ENCODE assay signal across 8 mouse cellular contexts in genomic region chr19:57612179-57612472, GRCm38 (mm10). TPM values are rescaled to one million over a fixed set of nuclear protein-coding genes. Genes with fewer than 3 reads are reported as not detected.
DNase-seq lines count a peak whose midpoint lies in the region; ATAC-seq and TF ChIP-seq lines count a peak whose summit lies in the region.

No protein-coding gene starts in this region.

- H3K36me3 ChIP-seq in kidney, embryonic 14.5 days (ENCODE audit: control insufficient read depth, insufficient read depth, low read length): no peaks in the 10 kb centered on the region
- H3K36me3 ChIP-seq in hindbrain, embryonic 11.5 days (ENCODE audit: control insufficient read depth, insufficient read depth, low read length): no peaks in the 10 kb centered on the region
- no peaks in the 10 kb centered on the region for H3K36me3 ChIP-seq in midbrain, embryonic 13.5 days

- WGBS in kidney, embryonic 14.5 days: 6% methylated on average over 2 of the region's 2 CpGs
- 16% methylated on average over 2 of the region's 2 CpGs for WGBS in hindbrain, embryonic 11.5 days
- WGBS in midbrain, embryonic 13.5 days: 9% methylated on average over 2 of the region's 2 CpGs

- no peaks in the 10 kb centered on the region for H3K27me3 ChIP-seq in kidney, embryonic 14.5 days (ENCODE audit: control insufficient read depth, insufficient read depth, low read length)
- no peaks in the 10 kb centered on the region; the same call in 1 of the 2 replicates for H3K27me3 ChIP-seq in hindbrain, embryonic 11.5 days (ENCODE audit: control insufficient read depth, insufficient read depth, low read length)
- no peaks in the 10 kb centered on the region for H3K27me3 ChIP-seq in midbrain, embryonic 13.5 days

- H3K4me2 ChIP-seq in kidney, embryonic 14.5 days (replicated peaks; ENCODE audit: low read depth, low read length): peak overlapping the region; percentile 98
- peak overlapping the region; percentile 100 for H3K4me2 ChIP-seq in hindbrain, embryonic 11.5 days (replicated peaks; ENCODE audit: low read depth, low read length)
- H3K4me2 ChIP-seq in midbrain, embryonic 13.5 days (replicated peaks): peak overlapping the region; percentile 95

- DNase-seq in kidney, postnatal 25 days: no peak
- peak; percentile 44 for DNase-seq in brain, embryonic 14.5 days (ENCODE audit: low read depth)
- DNase-seq in hindbrain, embryonic 11.5 days (ENCODE audit: low spot score): peak; percentile 45
- no peak for DNase-seq in cerebellum, adult 9-10 months
- no peak for DNase-seq in cerebellum, postnatal 4 days (ENCODE audit: low spot score in 2 of 2)
- DNase-seq in urinary bladder, postnatal 4 days (ENCODE audit: low spot score in 2 of 2): no peak

- H3K9me3 ChIP-seq in kidney, embryonic 14.5 days (ENCODE audit: control insufficient read depth, low read length): no peaks in the 10 kb centered on the region
- no peaks in the 10 kb centered on the region for H3K9me3 ChIP-seq in hindbrain, embryonic 11.5 days (ENCODE audit: control insufficient read depth, low read length)
- no peaks in the 10 kb centered on the region for H3K9me3 ChIP-seq in midbrain, embryonic 13.5 days

- peak overlapping the region; percentile 95; the same call in 1 of the 2 replicates for H3K9ac ChIP-seq in kidney, embryonic 14.5 days (ENCODE audit: low read depth, low read length)
- H3K9ac ChIP-seq in hindbrain, embryonic 11.5 days (ENCODE audit: low read depth, low read length): peak overlapping the region; percentile 93
- H3K9ac ChIP-seq in midbrain, embryonic 13.5 days (replicated peaks): peak overlapping the region; percentile 95

- no peak for TF ChIP-seq CTCF in brain, embryonic 14.5 days (IDR thresholded peaks at IDR 0.05; ENCODE audit: borderline replicate concordance, extremely low read depth, insufficient read depth, insufficient read length)

- TF ChIP-seq POLR2A in brain, embryonic 14.5 days (IDR thresholded peaks at IDR 0.05; ENCODE audit: borderline replicate concordance, extremely low read depth, insufficient read depth, insufficient read length, poor library complexity, severe bottlenecking): no peak

- no peaks in the 10 kb centered on the region for H3K4me1 ChIP-seq in kidney, embryonic 14.5 days (ENCODE audit: control insufficient read depth, insufficient read depth, low read length)
- H3K4me1 ChIP-seq in hindbrain, embryonic 11.5 days (replicated peaks; ENCODE audit: control insufficient read depth, insufficient read depth, low read length): no peaks in the 10 kb centered on the region
- peaks cover 46% of the 10 kb centered on the region for H3K4me1 ChIP-seq in midbrain, embryonic 13.5 days (replicated peaks)

- no peak overlapping the region for H3K27ac ChIP-seq in kidney, embryonic 14.5 days (ENCODE audit: low read depth, low read length)
- H3K27ac ChIP-seq in hindbrain, embryonic 11.5 days (ENCODE audit: low read depth, low read length): no peak overlapping the region
- H3K27ac ChIP-seq in midbrain, embryonic 13.5 days: no peak overlapping the region

- peak overlapping the region; percentile 91 for H3K4me3 ChIP-seq in kidney, embryonic 14.5 days (ENCODE audit: low read length)
- peak overlapping the region; percentile 79 for H3K4me3 ChIP-seq in hindbrain, embryonic 11.5 days (ENCODE audit: low read depth, low read length)
- H3K4me3 ChIP-seq in midbrain, embryonic 13.5 days (replicated peaks): peak overlapping the region; percentile 83

- no peak for ATAC-seq in kidney, embryonic 14.5 days (ENCODE audit: low FRiP score, low TSS enrichment)
- ATAC-seq in hindbrain, embryonic 11.5 days (ENCODE audit: low FRiP score): no peak
- ATAC-seq in midbrain, embryonic 13.5 days: no peak

RNA-seq across cellular contexts. Expression of gene Atrnl1, which starts 1.3 kb away (rescaled TPM):
- polyA plus RNA-seq in kidney, embryonic 14.5 days (2014; fragmentation: Nextera tagmentation; extraction: Ambion mirVana): 8.0 and 10.5 TPM in 2 replicates
- polyA plus RNA-seq in brain, embryonic 14.5 days (2012; rRNA removed): 19.6 and 31.4 TPM in 2 replicates
- polyA plus RNA-seq in hindbrain, embryonic 11.5 days (2014; fragmentation: Nextera tagmentation; extraction: Ambion mirVana): 6.6 and 7.0 TPM in 2 replicates
- polyA plus RNA-seq in midbrain, embryonic 13.5 days (2015; fragmentation: Nextera tagmentation; extraction: Ambion mirVana): 10.0 and 10.2 TPM in 2 replicates

Comparison
In these comparisons a context has a peak if more than half of its experiments do, and no peak if none do; other contexts are left out.
1. DNase-seq: peak in brain, embryonic 14.5 days (single experiment) and hindbrain, embryonic 11.5 days (single experiment); none in kidney, postnatal 25 days (0 of 2), cerebellum, adult 9-10 months (single experiment), cerebellum, postnatal 4 days (0 of 2) and urinary bladder, postnatal 4 days (0 of 2).
2. Peak in every context shown above with its lines, with median percentiles within 50 percentile points of each other: H3K4me2 ChIP-seq, H3K4me3 ChIP-seq and H3K9ac ChIP-seq.